Mouse (Mus musculus) heart, adult 2 months (tissue): Measurements from ENCODE around the gene Foxp1. TPM values are rescaled to one million over a fixed set of nuclear protein-coding genes. Genes with fewer than 3 reads are reported as not detected.
A peak's percentile ranks its signal among the peaks of the same experiment; 100 is the strongest.

Source experiments
- DNase-seq, 2 experiments: peaks; one replicate each; pipeline ENCODE4 v3.0.0; 2021
- H3K27ac ChIP-seq: fragments of 200-600 bp; 2 replicates; pipeline ENCODE4 v1.8.1; 2022
- H3K27me3 ChIP-seq: fragments of 200-500 bp; 2 replicates; pipeline ENCODE4 v1.6.1; 2012; ENCODE audit warnings: mild to moderate bottlenecking, low read length, inconsistent platforms, mixed read lengths; ENCODE audit not compliant: control insufficient read depth, insufficient read depth
- H3K36me3 ChIP-seq: fragments of 200-500 bp; 2 replicates; pipeline ENCODE4 v1.6.1; 2012; ENCODE audit warnings: low read length, inconsistent platforms; ENCODE audit not compliant: control insufficient read depth, insufficient read depth
- H3K4me1 ChIP-seq: fragments of 200-500 bp; 2 replicates; pipeline ENCODE4 v1.6.1; 2011; ENCODE audit warnings: low read length; ENCODE audit not compliant: control insufficient read depth, insufficient read depth
- H3K4me3 ChIP-seq: fragments of 200-600 bp; 2 replicates; pipeline ENCODE4 v1.8.1; 2022
- H3K79me2 ChIP-seq: fragments of 200-500 bp; replicated peaks from 2 replicates; pipeline ENCODE4 v1.6.1; 2012; ENCODE audit warnings: mild to moderate bottlenecking, inconsistent platforms, low read length, moderate library complexity, mixed read lengths; ENCODE audit not compliant: control insufficient read depth, insufficient read depth
- H3K9ac ChIP-seq: fragments of 200-500 bp; 2 replicates; pipeline ENCODE4 v1.6.1; 2012; ENCODE audit warnings: low read depth, mild to moderate bottlenecking, control low read depth, inconsistent platforms, low read length, mixed read lengths
- CTCF ChIP-seq: fragments of 200-600 bp; IDR thresholded peaks from 2 replicates; pipeline ENCODE4 v1.8.1; 2022; ENCODE audit warnings: antibody characterized with exemption, mild to moderate bottlenecking, moderate library complexity
- EP300 ChIP-seq: fragments of 200-500 bp; IDR thresholded peaks from 2 replicates; pipeline ENCODE4 v1.6.1; 2011; ENCODE audit warnings: low read depth, low read length, control low read depth; ENCODE audit not compliant: insufficient read depth
- POLR2A ChIP-seq: fragments of 200-500 bp; IDR thresholded peaks from 2 replicates; pipeline ENCODE4 v1.6.1; 2011; ENCODE audit warnings: mild to moderate bottlenecking, low read depth, low read length, control low read depth; ENCODE audit not compliant: insufficient read depth
- WGBS: fragments of 180-500 bp; shearing (Covaris S2); methylation state at CpG from one replicate; pipeline ENCODE4 v1.1.7; 2018; 5-methylcytosine and 5-hydroxymethylcytosine counted together
- intact Hi-C: fragments of 180-260 bp; cut with DNase I; formaldehyde crosslinking; loops from one replicate; pipeline ENCODE4 v1.15.1; 2025
- polyA plus RNA-seq: library from polyadenylated mRNA; depleted of rRNA; stranded (reverse); fragments of >200 nt; gene quantifications from 2 replicates; pipeline ENCODE4 v1.2.3, GENCODE M21; 2012
- total RNA-seq, 2 experiments: library from RNA; stranded (reverse); gene quantifications; 2 replicates each; pipeline ENCODE4 v1.2.3; 2021

Foxp1 gene
- total and polyA plus RNA-seq, 3 experiments = 22.9 to 31.6 (median 26.4) TPM

- DNase-seq = no peak
- Histone ChIP-seq H3K36me3 (no peaks in the 10 kb centered on the region; the same call in 1 of the 2 replicates), H3K4me1 (peaks cover 3% of the 10 kb centered on the region; the same call in 1 of the 2 replicates), H3K4me3 (no peak overlapping the region), H3K9ac (no peak overlapping the region), H3K27ac (no peak overlapping the region), H3K27me3 (no peaks in the 10 kb centered on the region), H3K79me2 (peaks cover 4% of the 10 kb centered on the region)
- intact Hi-C loops = no loop called here
- TF ChIP-seq POLR2A (no peak), CTCF (no peak), EP300 (no peak)
- WGBS = 69% methylated on average over 7 of the region's 7 CpGs
Observed at GRCm38 (mm10) chr6:98980432-98980831, 542.1 kb downstream of the Foxp1 start.

GRCm38 (mm10) chr6:98980001-98980400 is 542.5 kb downstream of the Foxp1 start:
- no peak overlapping the region for H3K9ac ChIP-seq
- H3K4me1 ChIP-seq = peaks cover 3% of the 10 kb centered on the region; the same call in 1 of the 2 replicates
- no peak for TF ChIP-seq CTCF
- no peak for TF ChIP-seq POLR2A
- TF ChIP-seq EP300 = no peak
- no peaks in the 10 kb centered on the region for H3K27me3 ChIP-seq
- no peak for DNase-seq
- H3K36me3 ChIP-seq = no peaks in the 10 kb centered on the region
- peaks cover 4% of the 10 kb centered on the region for H3K79me2 ChIP-seq
- H3K27ac ChIP-seq = no peak overlapping the region
- WGBS = 85% methylated on average over 7 of the region's 7 CpGs
- intact Hi-C loops = no loop called here
- H3K4me3 ChIP-seq = no peak overlapping the region

GRCm38 (mm10) chr6:98977806-98978205 is 544.7 kb downstream of the Foxp1 start:
- TF ChIP-seq POLR2A (no peak), CTCF (no peak), EP300 (no peak)
- Histone ChIP-seq H3K79me2 (peaks cover 4% of the 10 kb centered on the region), H3K9ac (no peak overlapping the region), H3K4me1 (peaks cover 3% of the 10 kb centered on the region; the same call in 1 of the 2 replicates), H3K27me3 (no peaks in the 10 kb centered on the region), H3K4me3 (no peak overlapping the region), H3K36me3 (no peaks in the 10 kb centered on the region), H3K27ac (no peak overlapping the region)
- intact Hi-C loops = loop anchor here (10.0 kb wide), 1 partner anchor 547 kb away; the partner anchor contains the start of gene Foxp1
- WGBS = 84% methylated on average over 4 of the region's 4 CpGs
- DNase-seq = peak in 1 of 2 experiments; percentile 36

GRCm38 (mm10) chr6:98975918-98976317 is 546.6 kb downstream of the Foxp1 start:
- H3K9ac ChIP-seq = no peak overlapping the region
- H3K27ac ChIP-seq = no peak overlapping the region
- intact Hi-C loops = loop anchor here (10.0 kb wide), 1 partner anchor 549 kb away; the partner anchor contains the start of gene Foxp1
- H3K4me3 ChIP-seq = no peak overlapping the region
- peaks cover 1% of the 10 kb centered on the region; the same call in 1 of the 2 replicates for H3K79me2 ChIP-seq
- TF ChIP-seq CTCF (no peak), POLR2A (no peak), EP300 (no peak)
- peaks cover 2% of the 10 kb centered on the region for H3K36me3 ChIP-seq
- H3K27me3 ChIP-seq = no peaks in the 10 kb centered on the region
- WGBS = 87% methylated on average over 6 of the region's 6 CpGs
- peaks cover 3% of the 10 kb centered on the region; the same call in 1 of the 2 replicates for H3K4me1 ChIP-seq
- no peak for DNase-seq

GRCm38 (mm10) chr6:98973433-98973832 is 549.1 kb downstream of the Foxp1 start:
- WGBS = 92% methylated on average over 5 of the region's 5 CpGs
- Histone ChIP-seq H3K27ac (no peak overlapping the region), H3K79me2 (no peaks in the 10 kb centered on the region; the same call in 1 of the 2 replicates), H3K27me3 (no peaks in the 10 kb centered on the region), H3K4me3 (no peak overlapping the region), H3K9ac (no peak overlapping the region), H3K4me1 (no peaks in the 10 kb centered on the region; the same call in 1 of the 2 replicates), H3K36me3 (peaks cover 2% of the 10 kb centered on the region)
- intact Hi-C loops = loop anchor here (5.0 to 10.0 kb wide), 5 partner anchors 59 to 551 kb away; partner anchors contain the start of gene Foxp1
- TF ChIP-seq POLR2A = no peak
- no peak for TF ChIP-seq EP300
- TF ChIP-seq CTCF = no peak
- DNase-seq = no peak

- intact Hi-C loops = loop anchor here (5.0 to 10.0 kb wide), 5 partner anchors 60 to 552 kb away; partner anchors contain the start of gene Foxp1
- H3K79me2 ChIP-seq = no peaks in the 10 kb centered on the region; the same call in 1 of the 2 replicates
- H3K4me1 ChIP-seq = no peaks in the 10 kb centered on the region; the same call in 1 of the 2 replicates
- peaks cover 2% of the 10 kb centered on the region for H3K36me3 ChIP-seq
- H3K4me3 ChIP-seq = no peak overlapping the region
- no peak for TF ChIP-seq EP300
- no peak for TF ChIP-seq CTCF
- TF ChIP-seq POLR2A = no peak
- H3K9ac ChIP-seq = no peak overlapping the region
- H3K27ac ChIP-seq = no peak overlapping the region
- DNase-seq = no peak
- no peaks in the 10 kb centered on the region for H3K27me3 ChIP-seq
- 75% methylated on average over 7 of the region's 7 CpGs for WGBS
Observed at GRCm38 (mm10) chr6:98972404-98972803, 550.1 kb downstream of the Foxp1 start.
